In the genomic region with DNA sequence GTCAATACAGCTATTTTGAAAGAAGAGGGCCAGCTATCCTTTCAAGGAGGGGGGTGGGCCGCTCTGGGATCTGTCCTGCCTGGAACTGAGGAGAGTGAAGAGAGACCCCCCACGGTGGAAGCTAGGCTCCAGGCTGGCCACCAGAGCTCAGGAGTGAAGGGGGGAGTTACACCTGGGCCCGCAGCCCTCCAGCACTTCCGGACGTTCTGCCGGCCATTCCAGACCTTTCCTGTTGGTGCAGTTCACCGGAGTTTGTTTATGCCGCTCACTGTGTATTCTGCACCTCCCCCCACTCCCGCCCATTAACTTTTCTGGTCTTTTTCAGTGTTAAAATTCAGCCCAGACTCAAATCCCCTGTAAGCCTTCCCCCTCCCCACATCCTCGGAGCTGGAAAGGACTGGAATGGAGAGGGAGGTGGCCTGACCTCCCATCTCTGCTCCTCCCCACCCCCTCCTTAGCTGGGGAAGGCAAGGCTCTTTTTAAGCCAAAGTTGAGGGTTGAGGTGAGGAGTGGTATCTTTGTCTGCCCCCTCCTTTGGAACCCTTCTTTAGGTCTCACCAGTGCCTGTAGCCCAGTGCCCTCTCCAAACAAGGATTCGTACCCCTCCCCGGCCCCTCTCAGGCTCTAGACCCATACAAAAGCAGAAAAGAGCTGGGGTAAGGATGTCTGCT, we compare ENCODE assay signal across 13 mouse cellular contexts. TPM values are rescaled to one million over a fixed set of nuclear protein-coding genes. Genes with fewer than 3 reads are reported as not detected.
DNase-seq lines count a peak whose midpoint lies in the region; ATAC-seq and TF ChIP-seq lines count a peak whose summit lies in the region.
"Had no signal": no experiment of that assay in that cellular context is flagged by ENCODE, and none has a peak within 500 bp of the region (broad histone marks: within the 10 kb centered on the region; RNA-seq: fewer than 3 reads in every experiment).

No protein-coding gene starts in this region.

- H3K36me3 ChIP-seq in embryonic facial prominence, embryonic 10.5 days (replicated peaks) = no peaks in the 10 kb centered on the region
- no peaks in the 10 kb centered on the region for H3K36me3 ChIP-seq in liver, postnatal 0 days (replicated peaks; ENCODE audit: insufficient read depth, low read length)
- H3K36me3 ChIP-seq: embryonic facial prominence, embryonic 15.5 days; midbrain, embryonic 12.5 days had no signal

- peak overlapping the region; percentile 8; the same call in 1 of the 2 replicates for H3K4me3 ChIP-seq in embryonic facial prominence, embryonic 10.5 days
- no peak overlapping the region for H3K4me3 ChIP-seq in liver, postnatal 0 days (ENCODE audit: low read depth, low read length)
- H3K4me3 ChIP-seq: embryonic facial prominence, embryonic 15.5 days; midbrain, embryonic 12.5 days had no signal

- DNase-seq in kidney, adult 9 months = peak; percentile 27
- no peak for DNase-seq in kidney, adult 11 months
- DNase-seq in embryonic facial prominence, embryonic 10.5 days (ENCODE audit: low spot score) = peak; percentile 53
- DNase-seq in kidney, postnatal 14 days = peak; percentile 22
- DNase-seq in liver, postnatal 0 days = peak; percentile 19
- DNase-seq in left cerebral cortex, adult 18-20 months (ENCODE audit: low spot score in 2 of 2) = no peak
- no peak for DNase-seq in heart, adult 18-20 months
- DNase-seq in frontal cortex, postnatal 10 days (ENCODE audit: low spot score in 2 of 2) = no peak
- DNase-seq: cerebellum, adult 11 months; heart, postnatal 4 days; lung, postnatal 14 days had no signal

- TF ChIP-seq EP300 in liver, postnatal 0 days (IDR thresholded peaks at IDR 0.05; ENCODE audit: low read depth) = no peak

- H3K9me3 ChIP-seq in embryonic facial prominence, embryonic 10.5 days = no peaks in the 10 kb centered on the region
- no peaks in the 10 kb centered on the region for H3K9me3 ChIP-seq in liver, postnatal 0 days (ENCODE audit: low read length)
- H3K9me3 ChIP-seq: embryonic facial prominence, embryonic 15.5 days; midbrain, embryonic 12.5 days had no signal

- H3K4me1 ChIP-seq in embryonic facial prominence, embryonic 10.5 days = peaks cover 16% of the 10 kb centered on the region
- H3K4me1 ChIP-seq in liver, postnatal 0 days (ENCODE audit: insufficient read depth) = peaks cover 4% of the 10 kb centered on the region; the same call in 1 of the 2 replicates
- H3K4me1 ChIP-seq: embryonic facial prominence, embryonic 15.5 days; midbrain, embryonic 12.5 days had no signal

- no peak for TF ChIP-seq CTCF in liver, postnatal 0 days (IDR thresholded peaks at IDR 0.05; ENCODE audit: low read depth)

- peak overlapping the region; percentile 72 for H3K27ac ChIP-seq in embryonic facial prominence, embryonic 10.5 days (replicated peaks)
- H3K27ac ChIP-seq in liver, postnatal 0 days (ENCODE audit: low read depth) = peak overlapping the region; percentile 22; the same call in 1 of the 2 replicates
- H3K27ac ChIP-seq: embryonic facial prominence, embryonic 15.5 days; midbrain, embryonic 12.5 days had no signal

- H3K27me3 ChIP-seq in embryonic facial prominence, embryonic 10.5 days (replicated peaks; ENCODE audit: low read depth, poor library complexity, severe bottlenecking) = peaks cover 31% of the 10 kb centered on the region; the same call in 1 of the 2 replicates
- no peaks in the 10 kb centered on the region for H3K27me3 ChIP-seq in liver, postnatal 0 days (ENCODE audit: insufficient read depth, low read length)
- H3K27me3 ChIP-seq: embryonic facial prominence, embryonic 15.5 days; midbrain, embryonic 12.5 days had no signal

- H3K9ac ChIP-seq in liver, postnatal 0 days (replicated peaks) = no peak overlapping the region
- H3K9ac ChIP-seq: embryonic facial prominence, embryonic 15.5 days; midbrain, embryonic 12.5 days had no signal

- H3K4me2 ChIP-seq in liver, postnatal 0 days (ENCODE audit: low read depth, low read length) = no peak overlapping the region
- H3K4me2 ChIP-seq: embryonic facial prominence, embryonic 15.5 days; midbrain, embryonic 12.5 days had no signal

- WGBS in embryonic facial prominence, embryonic 10.5 days = 28% methylated on average over 12 of the region's 12 CpGs
- 49% methylated on average over 12 of the region's 12 CpGs for WGBS in liver, postnatal 0 days (ENCODE audit: insufficient replicate concordance)

- peak; percentile 68; the same call in 1 of the 2 replicates for ATAC-seq in liver, postnatal 0 days

RNA-seq across cellular contexts. Expression of a gene that starts 44.6 kb away (rescaled TPM):
- polyA plus RNA-seq in embryonic facial prominence, embryonic 10.5 days (2016; fragmentation: Nextera tagmentation; extraction: Ambion mirVana) = 109 and 139 TPM in 2 replicates
- polyA plus RNA-seq in liver, postnatal 0 days (2015; fragmentation: Nextera tagmentation; extraction: Ambion mirVana) = 3.9 and 4.2 TPM in 2 replicates
- 1 to 10 TPM; 1.2 to 1.3 TPM for total RNA-seq in left cerebral cortex, adult 18-20 months (2021)
- total RNA-seq in heart, adult 18-20 months (2021) = not detected

Comparison
In these comparisons a context has a peak if more than half of its experiments do, and no peak if none do; other contexts are left out.
1. DNase-seq: peak in kidney, adult 9 months (single experiment), embryonic facial prominence, embryonic 10.5 days (single experiment), kidney, postnatal 14 days (single experiment) and liver, postnatal 0 days (single experiment); none in kidney, adult 11 months (single experiment), left cerebral cortex, adult 18-20 months (0 of 2), heart, adult 18-20 months (0 of 2) and frontal cortex, postnatal 10 days (0 of 2).